Mouse (Mus musculus): ENCODE measurements around the gene Hacl1.

GRCm38 (mm10) chr14:31645920-31646319, 4.8 kb upstream of the Hacl1 start:
- no peak for TF ChIP-seq POLR2A (IDR thresholded peaks at IDR 0.05; ENCODE audit: borderline replicate concordance, extremely low read depth, low read depth, low read length)
- no peak for TF ChIP-seq CTCF (IDR thresholded peaks at IDR 0.05; ENCODE audit: insufficient read depth, low read length)

Measured in lung, adult 2 months (tissue).